Mouse (Mus musculus) B cell, adult 2 months (primary cell): Measurements from ENCODE around the gene Ankrd9.
A peak's percentile ranks its signal among the peaks of the same experiment; 100 is the strongest.

Experiments used
- DNase-seq, 2 experiments: peaks; one replicate each; pipeline ENCODE4 v3.0.0; 2022

The Ankrd9 gene

DNA sequence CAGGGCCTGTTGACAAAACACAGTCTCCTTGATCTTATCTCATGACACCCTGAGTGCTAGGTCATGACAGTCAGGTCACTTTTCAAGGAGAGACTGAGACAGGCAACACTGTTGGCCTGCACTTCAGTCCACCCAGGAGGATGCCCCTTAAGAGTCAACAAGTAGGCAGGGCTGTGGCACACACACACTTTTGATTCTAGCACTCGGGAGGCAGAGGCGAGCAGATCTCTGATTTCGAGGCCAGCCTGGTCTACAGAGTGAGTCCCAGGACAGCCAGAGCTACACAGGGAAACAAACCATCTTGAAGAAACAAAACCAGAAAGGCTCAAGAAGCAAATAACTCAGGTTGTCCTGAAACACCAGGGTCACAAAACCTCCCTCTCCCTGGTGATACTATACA, 10.6 kb upstream of the Ankrd9 start:
- no peak for DNase-seq

DNA sequence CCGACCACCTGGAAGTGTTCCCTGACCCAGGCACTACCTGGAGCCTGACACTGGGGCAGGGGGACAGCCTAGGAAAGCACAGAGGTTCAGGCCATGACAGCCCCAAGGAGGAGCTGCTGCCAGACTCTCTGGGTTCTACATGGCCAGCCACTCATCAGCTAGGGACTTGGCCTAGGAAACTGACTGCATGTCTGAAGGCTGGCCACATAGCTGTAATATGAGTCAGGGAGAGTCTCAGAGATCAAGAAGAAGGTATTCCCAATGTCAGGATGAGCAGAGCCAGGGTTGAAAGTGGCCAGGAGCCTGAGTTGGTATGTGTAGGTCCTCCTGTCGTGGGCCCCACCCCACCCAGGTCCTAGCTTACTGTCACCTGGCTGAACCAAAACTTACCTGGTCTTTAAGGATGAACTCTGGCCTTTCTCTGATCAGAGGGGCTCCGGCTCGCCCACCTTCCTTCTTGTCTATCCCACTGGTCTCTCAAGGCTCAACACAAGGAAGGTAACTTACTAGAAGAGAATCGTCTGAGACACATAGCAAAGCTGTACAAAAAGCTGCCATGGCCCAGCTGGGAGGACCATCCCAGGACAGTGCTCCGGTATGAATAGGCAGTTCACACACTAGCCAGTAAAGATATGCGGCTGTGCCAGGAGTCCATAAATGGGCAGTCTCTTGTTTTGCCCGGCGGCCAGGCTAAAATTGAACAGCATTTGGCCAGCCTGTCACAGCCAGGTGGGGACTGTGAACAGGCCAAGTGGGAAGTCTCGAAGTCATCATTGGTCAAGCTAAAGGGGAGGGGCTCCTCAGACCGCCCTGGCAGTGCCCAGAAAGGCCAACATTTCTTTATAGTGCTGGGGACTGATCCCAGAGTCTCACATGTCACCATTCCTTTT, 7.9 kb upstream of the Ankrd9 start:
- DNase-seq: no peak

DNA sequence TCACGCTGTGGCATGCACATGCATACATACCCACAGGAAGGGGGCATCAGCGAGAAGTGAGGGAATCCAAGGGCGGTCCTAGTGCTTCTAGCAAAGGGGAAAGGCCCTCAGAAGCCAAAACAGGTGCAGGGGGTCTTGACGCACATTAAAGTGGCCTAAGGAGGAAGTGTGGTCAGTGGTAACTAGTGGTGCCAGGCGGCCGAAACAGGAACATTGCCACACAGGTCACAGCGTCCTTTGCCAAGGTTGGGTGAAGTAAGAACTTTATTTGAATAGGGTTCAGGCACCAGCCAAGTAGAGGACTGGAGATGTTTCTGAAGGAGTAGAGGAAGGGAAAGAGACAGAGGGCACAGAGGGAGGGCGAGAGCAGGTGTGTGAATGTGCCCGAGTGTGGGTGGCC, 6.3 kb upstream of the Ankrd9 start:
- DNase-seq: peak; percentile 39 to 47

DNA sequence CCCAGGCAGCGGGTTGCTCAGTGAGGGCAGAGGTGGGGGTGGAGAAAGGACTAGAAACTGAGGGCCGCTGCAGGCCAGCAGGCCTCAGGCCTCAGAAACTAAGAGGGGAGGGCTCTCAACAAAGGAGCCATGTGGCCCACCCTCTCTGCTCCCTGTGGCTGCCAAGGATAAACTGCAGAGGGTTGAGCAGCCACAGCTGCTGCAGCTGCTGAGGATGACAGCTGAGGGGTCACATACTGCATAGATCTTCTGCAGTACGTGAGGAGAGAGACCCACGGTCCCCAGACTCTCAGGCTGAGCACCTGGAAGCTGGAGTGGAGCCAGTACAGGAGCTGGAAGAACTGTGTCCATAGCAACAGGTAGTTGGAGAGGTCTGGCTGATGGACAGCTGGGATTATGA, 5.8 kb upstream of the Ankrd9 start:
- DNase-seq: no peak

DNA sequence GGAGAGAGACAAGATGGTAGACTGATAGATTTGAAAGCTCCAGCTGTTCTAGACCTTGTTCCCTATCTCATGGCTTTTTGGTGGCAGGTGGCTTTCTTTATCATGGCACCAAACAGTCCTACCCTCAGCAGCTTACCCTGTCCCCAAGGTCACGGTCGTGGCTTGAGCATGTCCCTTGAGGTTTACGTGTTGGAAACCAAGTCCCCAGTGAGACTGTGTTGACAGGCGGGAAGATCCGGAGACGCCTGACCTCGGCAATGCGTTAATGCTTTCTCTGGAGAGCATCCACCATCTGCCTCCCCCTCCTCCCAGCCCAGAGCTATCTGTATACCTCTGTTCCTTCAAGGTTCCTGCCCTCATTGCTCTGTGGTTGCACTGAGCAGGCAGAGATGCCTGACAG, 4.9 kb upstream of the Ankrd9 start:
- peak in 1 of 2 experiments; percentile 21 for DNase-seq

DNA sequence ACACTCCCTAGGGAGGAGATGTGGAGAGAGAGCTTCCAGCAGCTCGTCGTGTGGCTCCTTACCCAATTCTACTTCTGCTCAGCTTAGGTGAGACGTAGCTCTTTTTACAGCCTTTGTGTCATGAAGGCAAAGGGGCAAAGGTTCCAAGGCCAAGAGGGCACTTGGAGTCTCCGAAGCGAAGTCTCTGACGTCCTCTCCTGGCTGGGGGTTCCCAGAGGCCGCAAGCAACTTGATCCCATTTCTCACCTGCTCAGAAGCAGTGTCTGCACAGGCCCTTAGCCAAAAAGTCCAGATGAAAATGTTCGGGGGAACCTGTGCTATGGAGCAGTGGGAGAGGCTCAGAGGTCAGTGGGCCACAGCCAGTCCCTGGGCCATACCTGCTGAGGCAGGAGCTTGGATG, 4.2 kb upstream of the Ankrd9 start:
- no peak for DNase-seq

DNA sequence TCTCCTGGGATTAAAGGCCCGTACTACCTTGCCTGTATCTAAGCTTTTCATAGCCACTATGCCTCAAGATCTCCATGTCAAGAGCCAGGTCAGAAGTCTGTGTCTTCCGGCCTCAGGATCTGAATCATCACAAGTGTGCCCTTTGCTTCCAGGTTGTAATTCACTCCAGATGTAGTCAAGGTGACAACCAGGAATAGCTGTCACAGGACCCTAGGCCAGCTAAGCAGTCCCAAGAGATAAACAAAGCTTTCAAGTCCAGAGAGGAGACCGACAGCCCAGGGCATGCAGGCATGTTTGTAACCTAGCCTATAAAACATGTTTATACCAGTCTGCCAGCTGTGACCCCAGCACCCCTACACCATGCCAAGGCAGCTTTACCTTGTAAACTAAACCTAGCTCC, 2.9 kb upstream of the Ankrd9 start:
- no peak for DNase-seq

DNA sequence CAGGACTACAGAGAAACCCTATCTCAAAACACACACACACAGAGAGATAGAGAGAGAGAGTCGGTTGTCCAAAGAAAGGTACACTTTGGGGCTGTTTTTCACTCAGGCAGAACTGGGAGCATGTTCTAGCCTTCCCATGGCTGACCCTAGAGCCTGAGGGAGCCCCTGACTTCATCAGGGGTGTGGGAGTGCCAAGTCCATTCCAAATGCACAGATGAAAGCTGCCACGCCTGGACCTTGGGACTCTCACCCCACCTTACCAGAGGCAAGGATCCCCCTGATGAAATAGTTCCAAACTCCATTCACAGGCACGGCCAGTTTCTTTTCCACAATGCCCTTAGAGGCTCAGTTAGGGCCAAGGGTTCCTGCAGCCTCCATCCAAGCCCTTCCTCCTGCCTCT, 968 bp upstream of the Ankrd9 start:
- no peak for DNase-seq

DNA sequence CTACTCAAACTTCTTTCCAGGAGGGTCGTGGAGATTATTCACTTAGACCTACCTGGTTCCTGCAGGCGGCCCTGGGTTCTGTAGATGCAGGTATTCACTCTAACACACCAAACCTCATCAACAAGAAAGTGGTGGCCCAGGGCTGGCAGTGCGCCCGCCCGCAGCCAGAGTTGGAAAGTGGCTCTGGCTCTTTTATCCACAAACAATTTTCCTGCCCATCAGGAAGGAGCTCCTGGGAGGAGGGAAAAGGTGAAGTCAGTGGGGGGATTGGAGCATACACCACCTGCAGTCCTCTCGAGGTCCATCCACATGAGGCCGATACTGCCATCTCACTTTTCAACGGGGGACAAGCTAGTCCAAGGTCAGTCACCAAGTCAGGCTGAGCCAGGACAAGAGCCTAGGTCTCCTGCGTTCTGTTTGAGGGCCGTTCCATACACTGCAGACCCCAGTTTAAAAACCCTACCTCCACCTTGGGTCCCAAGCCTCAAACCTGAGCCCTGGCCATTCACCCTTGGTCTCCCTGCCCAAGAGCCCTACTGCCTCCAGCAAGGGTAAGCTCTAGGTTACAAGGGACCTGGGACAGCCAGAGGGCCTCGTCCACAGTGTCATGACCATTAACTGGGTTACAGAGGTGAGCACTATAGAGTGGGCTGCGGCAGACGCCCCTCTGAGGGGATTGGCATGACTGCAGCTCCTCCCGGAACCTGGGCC, 789 bp downstream of the Ankrd9 start:
- no peak for DNase-seq

DNA sequence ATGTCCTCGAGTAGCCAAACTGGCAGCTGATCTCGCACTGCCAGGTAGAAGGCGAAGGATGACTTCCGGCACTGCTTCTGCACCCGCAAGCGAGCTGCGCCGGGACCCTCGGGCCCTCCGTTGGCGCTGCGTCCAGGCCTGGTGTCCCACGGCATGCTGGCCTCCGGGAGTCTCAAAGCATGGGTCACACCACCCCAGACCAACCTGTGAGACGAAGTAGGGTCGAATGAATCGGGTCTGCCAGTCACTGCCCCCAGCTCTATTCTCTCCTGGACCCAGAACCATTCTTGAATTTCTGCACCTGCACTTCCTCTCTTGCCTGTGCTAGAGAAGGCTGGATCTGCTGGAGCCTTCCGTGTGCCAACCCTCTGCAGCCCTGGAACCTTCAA, 1.5 kb downstream of the Ankrd9 start:
- DNase-seq: no peak

DNA sequence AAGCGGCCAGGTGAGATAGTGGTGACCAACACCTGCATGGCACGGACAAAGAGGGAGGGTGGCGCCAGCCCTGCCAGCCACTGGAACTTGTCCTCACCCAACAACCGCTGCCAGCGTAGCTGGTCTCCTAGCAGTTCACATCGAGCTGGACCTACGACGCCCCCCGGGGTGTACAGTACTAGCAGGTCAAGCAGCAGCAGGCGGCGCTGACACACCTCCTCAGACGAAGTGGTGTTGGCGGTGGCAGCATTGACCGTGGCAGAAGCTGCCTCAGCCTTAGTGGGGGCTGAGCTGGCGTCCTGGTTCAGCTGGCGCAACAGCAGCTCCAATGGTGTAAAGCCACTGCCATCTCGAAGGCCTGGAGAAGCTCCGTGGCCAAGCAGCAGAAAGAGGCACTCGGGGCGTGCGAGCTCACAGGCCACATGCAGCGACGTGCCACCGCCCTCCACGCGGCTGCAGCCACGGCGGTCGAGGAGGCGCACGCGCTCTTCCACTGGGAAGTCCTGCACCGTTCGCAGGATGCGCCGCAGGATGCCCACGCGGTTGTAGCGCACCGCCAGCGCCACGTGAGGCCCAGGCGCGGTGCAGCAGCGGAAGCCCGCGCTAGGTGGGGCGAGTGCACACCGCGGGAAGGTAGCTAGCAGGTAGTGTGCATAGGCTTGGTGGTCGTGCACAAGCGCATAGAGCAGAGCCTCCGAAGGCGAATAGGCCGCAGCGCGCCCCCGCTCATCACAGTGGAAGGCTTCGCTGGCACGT, 2.1 kb downstream of the Ankrd9 start:
- DNase-seq: no peak

DNA sequence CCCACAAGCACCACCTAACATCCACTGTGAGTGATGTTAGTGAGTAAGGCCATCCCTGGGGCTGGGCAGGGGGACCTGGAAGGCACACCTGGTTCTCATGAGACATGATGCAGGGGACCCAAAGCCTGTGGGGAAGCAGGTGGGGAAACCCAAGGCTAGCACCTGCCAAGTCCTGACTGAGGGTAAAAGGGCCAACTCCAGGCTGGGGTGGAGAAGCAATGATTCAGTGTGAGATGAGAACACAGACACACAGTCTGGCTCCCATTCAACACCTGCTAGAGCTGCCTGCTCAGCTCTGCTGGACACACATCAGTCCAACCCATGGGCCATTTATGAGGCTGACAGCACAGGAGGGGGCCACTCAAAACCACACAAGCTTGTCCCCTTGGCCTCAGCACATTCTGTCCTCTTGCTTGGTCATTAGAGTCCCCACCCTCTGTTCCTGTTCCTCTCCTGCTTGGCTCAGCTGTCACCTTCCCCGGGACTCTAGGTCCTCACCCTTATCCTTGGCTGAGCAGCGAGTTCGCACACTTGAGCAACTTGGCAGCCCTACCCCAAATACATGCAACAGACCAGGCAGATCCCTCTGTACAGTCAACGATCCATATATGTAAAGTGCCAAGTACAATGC, 2.9 kb downstream of the Ankrd9 start:
- no peak for DNase-seq

DNA sequence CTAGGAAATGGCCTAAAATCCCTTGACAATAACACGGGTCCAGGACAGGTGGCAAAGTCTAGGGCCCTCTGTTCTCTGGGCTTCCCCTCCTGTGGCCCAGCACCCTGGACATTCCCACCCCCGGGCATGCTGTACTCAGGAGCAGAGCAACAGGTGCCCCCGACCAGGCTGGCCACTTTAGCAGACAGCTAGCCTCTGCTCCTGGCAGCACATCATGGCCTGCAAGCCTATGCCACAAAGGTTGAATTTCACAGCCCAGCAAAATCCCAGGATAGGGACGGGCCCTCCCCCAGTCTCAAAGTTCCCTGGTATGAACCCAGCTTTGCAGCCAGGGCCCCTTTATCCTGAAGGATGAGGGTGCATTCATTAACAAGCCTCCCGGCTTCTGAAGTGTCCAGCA, 3.5 kb downstream of the Ankrd9 start:
- DNase-seq: no peak

DNA sequence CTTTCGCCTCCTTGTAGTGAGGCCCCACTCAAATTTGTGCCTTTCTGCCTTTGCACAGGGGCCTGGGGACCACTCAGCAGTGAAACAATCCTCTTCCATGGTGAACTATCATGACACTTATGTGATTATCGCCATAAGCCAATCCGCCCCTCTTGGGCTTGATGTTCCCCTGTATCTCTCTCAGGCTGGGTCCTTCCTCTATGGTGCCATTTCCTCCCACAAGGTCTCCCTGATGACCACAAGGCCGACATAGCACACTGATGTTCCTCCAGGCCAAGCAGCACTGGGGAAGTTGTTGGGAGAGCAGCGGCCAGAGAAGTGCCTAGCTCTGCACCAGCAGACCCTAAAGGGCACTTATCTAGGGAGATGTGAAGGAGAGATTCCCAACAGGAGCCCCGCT, 4.1 kb downstream of the Ankrd9 start:
- no peak for DNase-seq

DNA sequence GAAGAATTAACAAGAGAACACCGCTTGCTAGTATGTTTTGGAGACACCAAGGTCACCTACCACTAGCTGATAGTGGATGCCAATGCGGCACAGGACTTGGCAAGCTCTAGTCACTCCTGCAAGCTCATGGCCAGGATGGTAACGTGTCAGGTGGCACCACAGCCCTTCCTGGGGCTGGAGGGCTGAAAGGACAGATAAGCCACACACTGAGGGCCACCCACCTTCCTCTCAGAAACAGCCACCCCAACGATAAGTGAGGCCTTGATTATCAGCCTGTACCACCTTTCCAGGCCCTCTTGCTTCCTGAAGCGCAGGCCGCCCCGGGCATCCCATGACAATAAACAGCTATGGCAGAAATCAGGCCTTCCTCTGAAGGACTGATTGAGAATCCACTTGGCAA, 4.5 kb downstream of the Ankrd9 start:
- DNase-seq: no peak

DNA sequence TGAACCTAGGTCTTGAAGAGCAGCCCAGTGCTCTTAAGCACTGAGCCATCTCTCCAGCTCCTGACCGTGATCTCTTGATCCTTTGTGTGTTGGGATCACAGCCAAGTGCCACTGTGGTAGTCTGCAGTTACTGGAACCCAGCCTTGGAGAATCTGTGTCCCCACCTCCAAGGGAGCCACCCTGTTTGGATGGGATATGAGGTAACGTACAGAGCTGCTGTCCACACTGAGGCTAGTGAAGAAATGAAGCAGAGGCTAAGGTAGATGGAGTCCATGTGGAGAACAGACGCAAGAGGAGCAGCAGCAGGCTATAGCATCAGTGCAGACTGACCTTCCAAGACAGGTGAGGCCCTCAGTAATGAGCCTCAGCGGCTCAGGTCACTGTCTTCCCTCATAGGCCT, 5.0 kb downstream of the Ankrd9 start:
- DNase-seq: no peak

DNA sequence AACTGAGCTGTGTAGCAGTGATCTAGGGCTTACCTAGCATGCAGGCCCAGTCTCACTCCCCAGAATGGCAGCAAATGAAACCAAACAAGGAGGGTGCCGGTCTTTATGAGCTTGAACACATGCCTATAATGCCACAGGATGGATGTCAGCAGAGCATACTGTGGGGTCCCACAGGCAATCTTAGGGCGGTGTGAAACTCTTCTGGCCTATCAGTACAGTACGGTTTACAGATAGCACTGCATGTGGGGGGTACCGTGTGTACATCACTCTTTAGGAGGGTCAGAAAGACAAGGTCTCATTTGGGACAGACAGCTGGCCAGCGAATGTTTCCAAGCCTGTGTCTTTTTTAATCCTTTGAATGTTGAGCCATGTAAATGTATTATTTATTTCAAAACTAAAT, 6.9 kb downstream of the Ankrd9 start:
- DNase-seq: no peak

DNA sequence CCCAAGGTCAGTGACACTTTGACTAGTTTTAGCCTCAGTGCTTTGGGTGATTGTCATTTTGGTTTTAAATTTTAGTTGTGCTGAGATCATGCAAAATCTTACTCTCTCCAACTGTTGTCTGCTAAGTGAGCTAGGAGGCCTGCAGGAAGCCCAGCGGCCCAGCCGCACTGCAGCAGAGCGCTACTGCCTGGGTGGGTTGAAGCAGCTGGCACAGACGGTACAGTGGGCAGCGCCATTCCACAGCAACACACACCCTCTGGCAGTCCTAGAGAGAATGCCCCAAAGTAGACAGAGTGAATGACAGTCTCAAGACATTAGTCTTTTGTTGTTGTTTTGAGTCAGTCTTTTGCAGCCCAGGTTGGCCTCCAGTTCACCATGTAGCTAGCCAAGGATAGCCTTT, 8.4 kb downstream of the Ankrd9 start:
- DNase-seq: no peak

DNA sequence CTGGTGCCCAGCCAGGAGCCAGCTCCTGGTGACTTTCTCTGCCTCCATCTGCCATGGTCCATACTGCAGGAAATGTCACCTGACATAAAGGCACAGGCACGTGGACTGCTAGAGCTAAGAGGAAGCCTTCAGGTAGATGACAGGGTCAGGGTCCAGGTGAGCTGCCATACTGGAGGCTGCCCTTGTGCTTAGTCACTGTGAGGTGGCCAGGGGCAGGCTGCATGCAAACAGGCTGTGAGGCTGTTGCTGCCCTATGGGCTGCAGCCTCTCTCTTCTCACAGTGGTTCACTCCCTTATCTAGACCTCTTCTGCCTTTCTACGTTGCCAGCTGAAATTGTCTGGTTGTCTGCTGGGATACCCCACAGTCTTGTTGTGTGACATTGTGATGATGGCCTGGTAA, 11.7 kb downstream of the Ankrd9 start:
- no peak for DNase-seq

DNA sequence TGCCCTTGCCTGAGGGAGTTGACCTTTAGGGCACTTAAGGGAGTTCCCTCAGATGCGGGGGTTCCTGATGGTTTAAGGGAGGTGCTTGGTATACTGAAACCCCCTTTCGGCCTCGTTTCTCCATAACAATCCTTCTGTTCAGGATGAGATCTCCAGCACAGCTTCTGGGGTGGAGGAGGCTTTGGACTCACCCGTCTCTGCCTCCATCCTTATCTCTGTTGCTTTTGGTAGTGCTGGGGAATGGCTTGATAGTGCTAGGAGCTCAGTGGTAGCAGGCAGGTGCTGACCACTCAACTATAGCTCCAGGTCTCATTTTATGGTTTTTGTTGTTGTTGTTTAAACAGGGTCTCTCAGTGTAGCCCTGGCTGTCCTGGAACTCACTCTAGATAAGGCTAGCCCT, 12.8 kb downstream of the Ankrd9 start:
- DNase-seq: no peak

DNA sequence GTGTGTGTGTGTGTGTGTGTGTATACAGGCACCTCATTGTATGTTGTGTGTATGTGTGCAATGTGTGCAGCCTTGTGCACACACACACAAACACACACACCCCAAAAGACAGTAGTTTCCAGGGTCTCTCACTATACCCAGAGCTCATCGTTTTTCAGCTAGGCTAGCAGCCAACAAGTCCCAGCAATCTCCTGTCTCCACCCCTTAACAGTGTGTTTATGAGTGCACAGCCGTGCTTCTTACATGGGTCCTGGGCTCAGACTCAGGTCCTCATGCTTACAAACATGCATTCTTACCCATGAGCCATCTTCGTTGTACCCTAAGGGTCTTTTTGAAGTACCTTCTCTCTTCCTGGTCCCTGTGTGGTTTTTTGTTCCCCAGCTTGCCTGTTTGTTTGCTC, 13.3 kb downstream of the Ankrd9 start:
- DNase-seq: no peak

DNA sequence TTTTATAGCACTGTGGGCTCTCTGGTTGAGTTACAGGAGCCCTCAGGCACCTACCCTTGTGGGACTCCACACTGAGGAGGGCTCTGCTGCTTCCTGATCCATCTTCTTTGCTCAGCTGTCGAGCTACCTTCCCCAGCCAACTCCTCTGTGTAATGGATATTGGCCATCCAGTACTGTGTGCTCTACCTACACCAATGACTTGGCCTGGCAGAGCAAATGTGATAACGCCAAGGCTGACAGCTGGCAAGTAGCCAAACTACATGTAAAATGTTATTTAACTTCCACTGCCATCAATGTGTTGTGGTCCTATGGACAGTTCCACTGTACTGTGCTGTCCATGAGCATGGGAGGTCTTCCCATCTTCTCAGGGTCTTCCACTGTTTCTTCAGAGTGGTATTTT, 16.9 kb downstream of the Ankrd9 start:
- DNase-seq: no peak

DNA sequence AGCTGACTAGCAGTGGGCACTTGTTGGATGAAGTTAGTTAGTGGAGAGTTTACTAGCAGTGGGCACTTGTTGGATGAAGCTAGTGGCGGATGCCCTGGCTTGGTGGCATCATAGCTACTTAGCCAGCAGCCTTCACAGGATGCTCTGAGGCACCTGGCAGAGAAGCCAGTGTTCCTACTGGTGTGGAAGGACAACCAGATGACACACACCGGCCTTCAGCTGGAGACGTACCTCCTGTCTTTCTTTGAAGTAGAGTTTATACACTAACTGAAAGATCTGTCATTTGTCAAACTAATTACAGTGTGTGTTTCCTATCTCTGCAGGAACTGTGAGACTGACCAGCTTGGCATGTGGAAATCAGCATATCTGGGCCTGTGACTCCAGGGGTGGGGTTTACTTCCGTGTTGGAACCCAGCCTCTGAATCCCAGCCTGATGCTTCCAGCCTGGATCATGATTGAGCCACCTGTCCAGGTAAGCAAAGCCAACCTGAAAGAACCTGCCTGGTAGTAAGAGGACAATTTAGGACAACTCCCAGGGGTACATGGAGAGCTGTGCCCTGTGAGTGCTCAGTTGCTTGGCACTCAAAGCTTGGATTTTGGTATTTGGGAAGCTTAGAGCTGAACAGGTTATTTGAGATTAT, 24.4 kb downstream of the Ankrd9 start:
- no peak for DNase-seq
